Comparison of ENCODE assay signal across 8 mouse cellular contexts in genomic region chr17:46636831-46637523, GRCm38 (mm10). TPM values are rescaled to one million over a fixed set of nuclear protein-coding genes. Genes with fewer than 3 reads are reported as not detected.
DNase-seq lines count a peak whose midpoint lies in the region; ATAC-seq and TF ChIP-seq lines count a peak whose summit lies in the region.

No protein-coding gene starts in this region.

- peak; percentile 39; the same call in 1 of the 2 replicates for TF ChIP-seq CTCF in spleen, adult 2 months (IDR thresholded peaks at IDR 0.05; ENCODE audit: extremely low read depth, insufficient read depth, insufficient read length, insufficient replicate concordance)
- peak; percentile 80 for TF ChIP-seq CTCF in gastrocnemius, adult 2 months (IDR thresholded peaks at IDR 0.05)

- ATAC-seq in hindbrain, embryonic 16.5 days, result peak; percentile 64; the same call in 1 of the 2 replicates
- ATAC-seq in megakaryocyte, adult 5-6 weeks (ENCODE audit: poor library complexity, severe bottlenecking), result peak; percentile 72

- no peak overlapping the region for H3K27ac ChIP-seq in spleen, adult 2 months (ENCODE audit: insufficient read depth, low read length)
- H3K27ac ChIP-seq in gastrocnemius, adult 2 months, result no peak overlapping the region
- H3K27ac ChIP-seq in hindbrain, embryonic 16.5 days (ENCODE audit: low read depth, low read length), result no peak overlapping the region

- intact Hi-C loops in gastrocnemius, adult 2 months (cut with DNase I), result loop anchor here (1.0 kb wide), 1 partner anchor 112 kb away; no protein-coding TSS in a partner anchor

- peak in 1 of 2 experiments; percentile 49 for DNase-seq in spleen, adult 2 months (ENCODE audit: low read depth in 1 of 2, low spot score in 2 of 2)
- DNase-seq in spleen, adult 12 weeks (ENCODE audit: low spot score), result no peak
- DNase-seq in cerebellum, adult 18-20 months, result peak; percentile 66 to 80
- DNase-seq in gastrocnemius, adult 2 months, result peak; percentile 60
- DNase-seq in layer of hippocampus, postnatal 36 days, result peak; percentile 53 to 66
- peak; percentile 77 for DNase-seq in splenic B cell, adult 2 months (ENCODE audit: low read depth, low spot score)

- peak overlapping the region; percentile 36 for H3K4me2 ChIP-seq in hindbrain, embryonic 16.5 days (ENCODE audit: low read length)

- peaks cover 13% of the 10 kb centered on the region for H3K36me3 ChIP-seq in spleen, adult 2 months (ENCODE audit: control insufficient read depth, insufficient read depth, low read length)
- H3K36me3 ChIP-seq in hindbrain, embryonic 16.5 days (ENCODE audit: control insufficient read depth, insufficient read depth, low read length), result peaks cover 15% of the 10 kb centered on the region
- peaks cover 1% of the 10 kb centered on the region; the same call in 1 of the 2 replicates for H3K36me3 ChIP-seq in splenic B cell, adult 2 months (ENCODE audit: control insufficient read depth, insufficient read depth, low read length, poor library complexity, severe bottlenecking)

- no peaks in the 10 kb centered on the region; the same call in 1 of the 2 replicates for H3K4me1 ChIP-seq in spleen, adult 2 months (ENCODE audit: control insufficient read depth, insufficient read depth, insufficient read length)
- no peaks in the 10 kb centered on the region; the same call in 1 of the 2 replicates for H3K4me1 ChIP-seq in hindbrain, embryonic 16.5 days (ENCODE audit: control insufficient read depth, insufficient read depth, low read depth, low read length)

- peak overlapping the region; percentile 32; the same call in 1 of the 2 replicates for H3K9ac ChIP-seq in hindbrain, embryonic 16.5 days (ENCODE audit: low read depth, low read length)

- no peak for TF ChIP-seq POLR2A in spleen, adult 2 months (IDR thresholded peaks at IDR 0.05; ENCODE audit: low read depth, low read length)

- no peak overlapping the region for H3K4me3 ChIP-seq in spleen, adult 2 months (ENCODE audit: extremely low read depth, insufficient read depth, insufficient read length)
- H3K4me3 ChIP-seq in gastrocnemius, adult 2 months, result peak overlapping the region; percentile 56
- H3K4me3 ChIP-seq in hindbrain, embryonic 16.5 days (ENCODE audit: low read length), result no peak overlapping the region

- H3K9me3 ChIP-seq in hindbrain, embryonic 16.5 days (ENCODE audit: control insufficient read depth, low read length), result no peaks in the 10 kb centered on the region

- H3K27me3 ChIP-seq in spleen, adult 2 months (ENCODE audit: control insufficient read depth, insufficient read depth, low read length), result no peaks in the 10 kb centered on the region
- no peaks in the 10 kb centered on the region for H3K27me3 ChIP-seq in hindbrain, embryonic 16.5 days (replicated peaks; ENCODE audit: control insufficient read depth, insufficient read depth, low read length)
- H3K27me3 ChIP-seq in splenic B cell, adult 2 months (ENCODE audit: control insufficient read depth, insufficient read depth, low read length, poor library complexity, severe bottlenecking), result no peaks in the 10 kb centered on the region

- 10% methylated on average over 15 of the region's 15 CpGs for WGBS in spleen, adult 2 months
- 10% methylated on average over 15 of the region's 15 CpGs for WGBS in hindbrain, embryonic 16.5 days

RNA-seq across cellular contexts. Expression of gene Ptk7, which starts 7.7 kb away (rescaled TPM):
- 8.5 and 11.1 TPM in 2 replicates for polyA plus RNA-seq in spleen, adult 2 months (2012; rRNA removed)
- total RNA-seq in gastrocnemius, adult 2 months (2021), result under 1 TPM; 0.28 to 0.78 TPM
- polyA plus RNA-seq in hindbrain, embryonic 16.5 days (2015; fragmentation: Nextera tagmentation; extraction: Ambion mirVana), result 25.9 and 36.1 TPM in 2 replicates
- 1 to 10 TPM; 8.5 to 9.6 TPM for total RNA-seq in layer of hippocampus, postnatal 36 days (2021)
- not detected in 2 replicates for total RNA-seq in megakaryocyte, adult 5-6 weeks (2015)
- total RNA-seq in megakaryocyte, adult 5-6 weeks (2017), result 0.07 and 0.16 TPM in 2 replicates

RNA-seq across cellular contexts. Expression of gene Klc4, which starts 8.8 kb away (rescaled TPM):
- 14.2 and 14.6 TPM in 2 replicates for polyA plus RNA-seq in spleen, adult 2 months (2012; rRNA removed)
- 10 to 100 TPM; 10.9 to 13.1 TPM for total RNA-seq in gastrocnemius, adult 2 months (2021)
- polyA plus RNA-seq in hindbrain, embryonic 16.5 days (2015; fragmentation: Nextera tagmentation; extraction: Ambion mirVana), result 32.3 and 34.1 TPM in 2 replicates
- total RNA-seq in layer of hippocampus, postnatal 36 days (2021), result 10 to 100 TPM; 19.0 to 19.7 TPM
- total RNA-seq in megakaryocyte, adult 5-6 weeks (2015), result 3.5 and 4.9 TPM in 2 replicates
- 13.1 and 15.0 TPM in 2 replicates for total RNA-seq in megakaryocyte, adult 5-6 weeks (2017)

RNA-seq across cellular contexts. Expression of gene Mrpl2, which starts 9.1 kb away (rescaled TPM):
- 48.3 and 49.8 TPM in 2 replicates for polyA plus RNA-seq in spleen, adult 2 months (2012; rRNA removed)
- total RNA-seq in gastrocnemius, adult 2 months (2021), result 100 to 1,000 TPM in 1 of 2 experiments, 10 to 100 TPM in 1; 82.7 to 120 TPM
- polyA plus RNA-seq in hindbrain, embryonic 16.5 days (2015; fragmentation: Nextera tagmentation; extraction: Ambion mirVana), result 64.5 and 73.7 TPM in 2 replicates
- 10 to 100 TPM; 45.3 to 50.7 TPM for total RNA-seq in layer of hippocampus, postnatal 36 days (2021)
- total RNA-seq in megakaryocyte, adult 5-6 weeks (2015), result 46.2 and 67.5 TPM in 2 replicates
- total RNA-seq in megakaryocyte, adult 5-6 weeks (2017), result 42.7 and 53.9 TPM in 2 replicates

RNA-seq across cellular contexts. Expression of gene Cul7, which starts 13.2 kb away (rescaled TPM):
- 19.0 and 21.5 TPM in 2 replicates for polyA plus RNA-seq in spleen, adult 2 months (2012; rRNA removed)
- 1 to 10 TPM; 2.9 to 5.6 TPM for total RNA-seq in gastrocnemius, adult 2 months (2021)
- 39.9 and 45.4 TPM in 2 replicates for polyA plus RNA-seq in hindbrain, embryonic 16.5 days (2015; fragmentation: Nextera tagmentation; extraction: Ambion mirVana)
- total RNA-seq in layer of hippocampus, postnatal 36 days (2021), result 10 to 100 TPM; 18.4 to 20.0 TPM
- total RNA-seq in megakaryocyte, adult 5-6 weeks (2015), result 1.7 and 1.9 TPM in 2 replicates
- total RNA-seq in megakaryocyte, adult 5-6 weeks (2017), result 1.9 and 2.4 TPM in 2 replicates

RNA-seq across cellular contexts. Expression of gene Rrp36, which starts 37.2 kb away (rescaled TPM):
- polyA plus RNA-seq in spleen, adult 2 months (2012; rRNA removed), result 25.8 and 32.8 TPM in 2 replicates
- 10 to 100 TPM in 1 of 2 experiments, 1 to 10 TPM in 1; 7.9 to 12.6 TPM for total RNA-seq in gastrocnemius, adult 2 months (2021)
- polyA plus RNA-seq in hindbrain, embryonic 16.5 days (2015; fragmentation: Nextera tagmentation; extraction: Ambion mirVana), result 51.4 and 54.8 TPM in 2 replicates
- total RNA-seq in layer of hippocampus, postnatal 36 days (2021), result 10 to 100 TPM; 14.5 to 15.4 TPM
- total RNA-seq in megakaryocyte, adult 5-6 weeks (2015), result 9.6 and 10.6 TPM in 2 replicates
- total RNA-seq in megakaryocyte, adult 5-6 weeks (2017), result 62.2 and 75.0 TPM in 2 replicates

Comparison
In these comparisons a context has a peak if more than half of its experiments do, and no peak if none do; other contexts are left out.
1. RNA of gene Ptk7, which starts 7.7 kb away (total RNA-seq): 8.5 to 9.6 TPM in layer of hippocampus, postnatal 36 days; 0.28 to 0.78 TPM in gastrocnemius, adult 2 months and 0.07 to 0.16 TPM in megakaryocyte, adult 5-6 weeks; every median in the first group is over 4 times any median in the second.